Mouse (Mus musculus) CH12.LX (cell line): ENCODE data around the gene Slc4a7.

ENCODE experiments used
- CTCF ChIP-seq, 2 experiments: IDR thresholded peaks in 1 of 2; conservative IDR thresholded peaks in 1 of 2; 2 replicates each; pipeline ENCODE4 v1.5.1; 2011 to 2012; ENCODE audit warnings: low read depth in 2 of 2, low read length in 2 of 2, improper control_type of control experiment in 1 of 2, inconsistent platforms in 1 of 2, mild to moderate bottlenecking in 1 of 2, moderate library complexity in 1 of 2
- ELF1 ChIP-seq: IDR thresholded peaks from 2 replicates; pipeline ENCODE4 v1.6.1; 2014; ENCODE audit warnings: low read depth, mild to moderate bottlenecking, inconsistent platforms, low read length, improper control_type of control experiment
- EP300 ChIP-seq: IDR thresholded peaks from 2 replicates; pipeline ENCODE4 v1.6.1; 2011; ENCODE audit warnings: low read length, improper control_type of control experiment
- ETS1 ChIP-seq: conservative IDR thresholded peaks from 2 replicates; pipeline ENCODE4 v1.6.1; 2012; ENCODE audit warnings: low read depth, mild to moderate bottlenecking, inconsistent platforms, low read length, improper control_type of control experiment, moderate library complexity
- JUND ChIP-seq: conservative IDR thresholded peaks from 2 replicates; pipeline ENCODE4 v1.6.1; 2011; ENCODE audit warnings: low read depth, low read length, improper control_type of control experiment
- MAFK ChIP-seq: IDR thresholded peaks from 2 replicates; pipeline ENCODE4 v1.6.1; 2011; ENCODE audit warnings: low read length, improper control_type of control experiment; ENCODE audit not compliant: insufficient replicate concordance
- MAX ChIP-seq: IDR thresholded peaks from 2 replicates; pipeline ENCODE4 v1.6.1; 2011; ENCODE audit warnings: low read length, improper control_type of control experiment
- MYC ChIP-seq: IDR thresholded peaks from 2 replicates; pipeline ENCODE4 v1.6.1; 2011; ENCODE audit warnings: low read depth, mild to moderate bottlenecking, improper control_type of control experiment, low read length
- PAX5 ChIP-seq: IDR thresholded peaks from 2 replicates; pipeline ENCODE4 v1.6.1; 2012; ENCODE audit warnings: low read length, inconsistent platforms, mixed read lengths
- POLR2A ChIP-seq: IDR thresholded peaks from 2 replicates; pipeline ENCODE4 v1.6.1; 2011; ENCODE audit warnings: low read depth, mild to moderate bottlenecking, improper control_type of control experiment, low read length
- POLR2AphosphoS2 ChIP-seq: IDR thresholded peaks from 2 replicates; pipeline ENCODE4 v1.6.1; 2011; ENCODE audit warnings: low read depth, low read length, improper control_type of control experiment
- USF1 ChIP-seq: IDR thresholded peaks from 2 replicates; pipeline ENCODE4 v1.6.1; 2014; ENCODE audit warnings: low read depth, mild to moderate bottlenecking, inconsistent platforms, low read length, improper control_type of control experiment
- ZC3H11A ChIP-seq: IDR thresholded peaks from 2 replicates; pipeline ENCODE4 v1.6.1; 2012; ENCODE audit warnings: low read depth, mild to moderate bottlenecking, inconsistent platforms, low read length, improper control_type of control experiment

DNA sequence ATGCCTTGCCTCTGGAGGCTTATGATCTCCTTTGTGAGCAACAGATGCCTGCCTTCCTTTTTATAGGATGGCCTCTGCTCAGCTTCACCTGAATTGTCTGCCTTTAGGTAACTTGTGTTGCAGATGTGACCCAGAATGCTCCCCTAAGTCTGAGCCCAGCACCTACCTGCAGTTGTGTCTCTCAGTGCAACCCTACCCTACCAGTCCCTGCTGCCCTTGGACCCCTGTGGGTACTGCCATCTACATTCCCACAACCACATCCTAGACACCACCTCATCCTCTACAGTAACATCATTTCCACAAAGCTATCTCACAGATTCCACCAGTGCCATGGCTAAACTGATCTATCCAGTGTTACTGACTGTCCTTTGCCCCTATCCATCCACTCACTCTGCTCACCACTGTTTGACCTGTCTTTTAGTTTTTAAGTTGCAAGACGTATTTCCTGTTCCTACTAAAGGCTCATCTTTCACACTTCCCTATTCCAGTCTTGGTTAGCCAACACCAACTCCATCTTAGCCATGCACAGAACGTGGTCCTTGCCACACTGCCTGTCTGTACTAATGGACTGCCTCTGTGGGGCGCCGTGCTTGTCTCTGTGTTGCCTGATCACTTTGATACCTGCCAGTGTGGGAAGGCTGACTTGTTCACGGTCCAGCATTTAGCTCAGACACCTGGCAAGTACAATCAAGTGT is 102.6 kb downstream of the Slc4a7 start:
- no peak for TF ChIP-seq POLR2AphosphoS2
- TF ChIP-seq ELF1, result no peak
- no peak for TF ChIP-seq EP300
- no peak for TF ChIP-seq CTCF (conservative IDR thresholded peaks at IDR 0.05 in 1 of 2, IDR thresholded peaks at IDR 0.05 in 1 of 2; ENCODE audit: low read depth in 2 of 2, low read length in 2 of 2)
- TF ChIP-seq POLR2A, result no peak
- TF ChIP-seq PAX5, result no peak
- no peak for TF ChIP-seq MYC
- TF ChIP-seq ZC3H11A, result no peak
- TF ChIP-seq MAX, result no peak
- TF ChIP-seq JUND, result no peak
- TF ChIP-seq MAFK, result no peak
- TF ChIP-seq USF1, result no peak
- TF ChIP-seq ETS1, result no peak
